Mouse (Mus musculus): ENCODE results near the gene Marveld3. TPM values are rescaled to one million over a fixed set of nuclear protein-coding genes. Genes with fewer than 3 reads are reported as not detected.
A peak's percentile ranks its signal among the peaks of the same experiment; 100 is the strongest.

Marveld3 gene
- polyA plus RNA-seq, 1 experiment from 2014 or later = 3.2 TPM

DNA sequence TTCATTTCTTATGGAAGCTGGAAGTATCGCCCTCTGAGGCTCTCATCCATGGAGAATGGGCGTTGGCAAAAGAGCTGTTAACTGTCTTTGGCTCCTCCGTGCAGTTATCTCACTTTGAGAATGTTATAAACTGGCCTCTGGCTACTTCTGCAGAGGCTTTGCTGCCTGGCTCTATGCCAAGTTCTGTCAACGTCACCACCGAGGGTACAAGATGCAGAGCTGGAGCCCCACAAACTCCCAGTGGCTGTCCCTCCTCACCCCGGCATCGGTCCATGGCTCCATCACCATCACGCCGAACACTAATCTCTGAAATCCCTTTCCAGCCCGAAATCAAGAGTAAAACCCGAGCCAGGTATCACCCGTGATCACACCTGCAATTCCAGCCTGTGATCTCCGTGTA lies 1.4 kb upstream of the Marveld3 start:
- H3K27me3 ChIP-seq (ENCODE audit: control insufficient read depth, insufficient read depth, low read length) = no peaks in the 10 kb centered on the region
- no peak overlapping the region for H3K27ac ChIP-seq (replicated peaks)
- ATAC-seq (ENCODE audit: low FRiP score, low TSS enrichment) (no peak), DNase-seq (ENCODE audit: low spot score) (no peak)
- 56% methylated on average over 13 of the region's 13 CpGs for WGBS
- no peak overlapping the region for H3K4me3 ChIP-seq (ENCODE audit: low read depth, low read length)
- H3K36me3 ChIP-seq (ENCODE audit: control insufficient read depth, insufficient read depth, low read length) = no peaks in the 10 kb centered on the region
- H3K9me3 ChIP-seq (ENCODE audit: control insufficient read depth, low read length) = no peaks in the 10 kb centered on the region
- H3K4me2 ChIP-seq (replicated peaks; ENCODE audit: low read depth) = no peak overlapping the region
- no peak overlapping the region for H3K9ac ChIP-seq (ENCODE audit: low read length)
- TF ChIP-seq CTCF (IDR thresholded peaks at IDR 0.05; ENCODE audit: low read depth) (no peak), EP300 (optimal IDR thresholded peaks at IDR 0.05) (no peak)
- no peaks in the 10 kb centered on the region for H3K4me1 ChIP-seq (replicated peaks; ENCODE audit: control insufficient read depth, insufficient read depth)

DNA sequence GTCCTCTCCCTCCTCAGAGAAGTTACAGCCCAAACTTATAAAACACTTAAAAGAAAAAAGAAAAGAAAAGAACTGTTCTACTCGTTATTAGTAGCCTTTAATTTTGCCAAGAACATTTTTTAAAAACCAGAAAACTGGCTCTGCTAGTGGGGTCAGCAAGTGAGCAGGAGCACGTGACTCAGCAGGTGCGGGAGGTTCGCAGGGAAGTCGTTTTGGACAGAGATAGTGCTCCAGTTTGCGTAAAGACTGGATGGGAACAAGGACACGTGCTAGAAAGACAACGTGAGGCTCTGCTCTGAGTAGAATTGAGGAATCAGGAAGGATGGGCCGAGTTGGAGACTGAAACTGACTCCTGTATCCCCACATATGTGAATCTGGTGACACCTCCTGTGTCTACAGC lies 893 bp upstream of the Marveld3 start:
- ATAC-seq (ENCODE audit: low FRiP score, low TSS enrichment) (no peak), DNase-seq (ENCODE audit: low spot score) (no peak)
- Histone ChIP-seq H3K4me2 (replicated peaks; ENCODE audit: low read depth) (no peak overlapping the region), H3K27ac (replicated peaks) (no peak overlapping the region), H3K27me3 (ENCODE audit: control insufficient read depth, insufficient read depth, low read length) (no peaks in the 10 kb centered on the region), H3K9ac (ENCODE audit: low read length) (no peak overlapping the region), H3K4me3 (ENCODE audit: low read depth, low read length) (no peak overlapping the region), H3K4me1 (replicated peaks; ENCODE audit: control insufficient read depth, insufficient read depth) (no peaks in the 10 kb centered on the region), H3K9me3 (ENCODE audit: control insufficient read depth, low read length) (no peaks in the 10 kb centered on the region), H3K36me3 (ENCODE audit: control insufficient read depth, insufficient read depth, low read length) (no peaks in the 10 kb centered on the region)
- WGBS = 68% methylated on average over 9 of the region's 9 CpGs
- TF ChIP-seq CTCF (IDR thresholded peaks at IDR 0.05; ENCODE audit: low read depth) (no peak), EP300 (optimal IDR thresholded peaks at IDR 0.05) (no peak)

DNA sequence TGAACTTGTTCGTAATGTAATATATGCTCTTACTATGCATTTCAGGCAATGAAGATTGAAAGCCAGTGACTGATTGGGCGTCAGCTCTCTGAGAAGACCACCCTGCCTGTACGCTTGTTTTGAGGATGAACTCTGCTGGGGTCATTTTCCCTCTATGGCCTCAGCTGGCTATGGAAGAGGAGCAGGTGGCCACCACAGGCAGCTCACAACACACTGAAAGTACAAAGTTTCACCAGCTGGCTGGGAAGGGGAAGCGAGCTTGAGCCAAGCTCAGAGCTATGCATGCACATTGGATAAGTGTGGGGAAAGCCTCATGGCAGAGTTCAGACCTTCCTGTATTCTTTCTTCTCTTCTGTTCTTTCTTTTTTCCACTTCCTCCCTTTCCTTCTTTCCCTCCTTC lies 2.9 kb downstream of the Marveld3 start:
- Histone ChIP-seq H3K4me3 (ENCODE audit: low read depth, low read length) (no peak overlapping the region), H3K36me3 (ENCODE audit: control insufficient read depth, insufficient read depth, low read length) (no peaks in the 10 kb centered on the region), H3K27ac (replicated peaks) (no peak overlapping the region), H3K9ac (ENCODE audit: low read length) (no peak overlapping the region), H3K4me2 (replicated peaks; ENCODE audit: low read depth) (no peak overlapping the region), H3K9me3 (ENCODE audit: control insufficient read depth, low read length) (no peaks in the 10 kb centered on the region), H3K27me3 (ENCODE audit: control insufficient read depth, insufficient read depth, low read length) (no peaks in the 10 kb centered on the region), H3K4me1 (replicated peaks; ENCODE audit: control insufficient read depth, insufficient read depth) (no peaks in the 10 kb centered on the region; the same call in 1 of the 2 replicates)
- DNase-seq (ENCODE audit: low spot score) (no peak), ATAC-seq (ENCODE audit: low FRiP score, low TSS enrichment) (no peak)
- no peak for TF ChIP-seq EP300 (optimal IDR thresholded peaks at IDR 0.05)
- TF ChIP-seq CTCF (IDR thresholded peaks at IDR 0.05; ENCODE audit: low read depth) = no peak
- 86% methylated on average over 4 of the region's 4 CpGs for WGBS

DNA sequence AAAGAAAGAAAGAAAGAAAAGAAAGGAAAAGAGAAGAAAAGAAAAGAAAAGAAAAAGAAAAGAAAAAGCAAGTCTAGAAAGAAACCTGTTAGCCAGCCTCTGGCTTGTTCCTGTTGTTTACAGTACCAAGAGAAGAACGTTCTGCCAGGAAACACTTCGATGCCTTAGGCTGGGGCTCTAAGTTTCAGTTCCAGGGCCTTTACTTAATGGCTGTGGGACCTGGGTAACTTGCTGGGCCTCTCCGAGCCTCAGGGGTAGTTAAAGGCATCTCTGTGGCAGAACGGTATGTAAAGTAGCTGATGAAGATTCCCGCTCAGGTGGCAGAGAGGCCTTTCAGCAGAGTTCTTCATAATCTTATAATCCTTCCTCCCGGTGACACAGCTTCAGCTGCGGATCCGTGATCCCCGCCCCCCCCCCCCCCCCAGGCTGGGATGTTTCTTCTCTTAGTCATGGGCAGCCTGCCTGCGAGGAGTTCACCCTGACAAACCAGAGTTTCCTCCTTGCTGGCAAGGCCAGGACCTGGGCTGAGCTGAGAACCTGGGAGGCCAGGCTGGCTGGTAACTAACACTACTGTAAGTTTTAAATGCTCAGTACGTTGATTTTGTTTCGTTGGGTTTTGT lies 3.9 kb downstream of the Marveld3 start:
- Histone ChIP-seq H3K4me3 (ENCODE audit: low read depth, low read length) (no peak overlapping the region), H3K36me3 (ENCODE audit: control insufficient read depth, insufficient read depth, low read length) (no peaks in the 10 kb centered on the region), H3K9ac (ENCODE audit: low read length) (no peak overlapping the region), H3K27ac (replicated peaks) (peak overlapping the region; percentile 76), H3K9me3 (ENCODE audit: control insufficient read depth, low read length) (no peaks in the 10 kb centered on the region), H3K27me3 (ENCODE audit: control insufficient read depth, insufficient read depth, low read length) (no peaks in the 10 kb centered on the region), H3K4me2 (replicated peaks; ENCODE audit: low read depth) (0 out of 2 replicates have a peak overlapping the region, but pooled peaks have one; percentile 27), H3K4me1 (replicated peaks; ENCODE audit: control insufficient read depth, insufficient read depth) (no peaks in the 10 kb centered on the region; the same call in 1 of the 2 replicates)
- DNase-seq (ENCODE audit: low spot score) (peak; percentile 62), ATAC-seq (ENCODE audit: low FRiP score, low TSS enrichment) (peak; percentile 43; the same call in 1 of the 2 replicates)
- WGBS = 17% methylated on average over 12 of the region's 12 CpGs
- peak; percentile 54 for TF ChIP-seq EP300 (optimal IDR thresholded peaks at IDR 0.05)
- TF ChIP-seq CTCF (IDR thresholded peaks at IDR 0.05; ENCODE audit: low read depth) = no peak

DNA sequence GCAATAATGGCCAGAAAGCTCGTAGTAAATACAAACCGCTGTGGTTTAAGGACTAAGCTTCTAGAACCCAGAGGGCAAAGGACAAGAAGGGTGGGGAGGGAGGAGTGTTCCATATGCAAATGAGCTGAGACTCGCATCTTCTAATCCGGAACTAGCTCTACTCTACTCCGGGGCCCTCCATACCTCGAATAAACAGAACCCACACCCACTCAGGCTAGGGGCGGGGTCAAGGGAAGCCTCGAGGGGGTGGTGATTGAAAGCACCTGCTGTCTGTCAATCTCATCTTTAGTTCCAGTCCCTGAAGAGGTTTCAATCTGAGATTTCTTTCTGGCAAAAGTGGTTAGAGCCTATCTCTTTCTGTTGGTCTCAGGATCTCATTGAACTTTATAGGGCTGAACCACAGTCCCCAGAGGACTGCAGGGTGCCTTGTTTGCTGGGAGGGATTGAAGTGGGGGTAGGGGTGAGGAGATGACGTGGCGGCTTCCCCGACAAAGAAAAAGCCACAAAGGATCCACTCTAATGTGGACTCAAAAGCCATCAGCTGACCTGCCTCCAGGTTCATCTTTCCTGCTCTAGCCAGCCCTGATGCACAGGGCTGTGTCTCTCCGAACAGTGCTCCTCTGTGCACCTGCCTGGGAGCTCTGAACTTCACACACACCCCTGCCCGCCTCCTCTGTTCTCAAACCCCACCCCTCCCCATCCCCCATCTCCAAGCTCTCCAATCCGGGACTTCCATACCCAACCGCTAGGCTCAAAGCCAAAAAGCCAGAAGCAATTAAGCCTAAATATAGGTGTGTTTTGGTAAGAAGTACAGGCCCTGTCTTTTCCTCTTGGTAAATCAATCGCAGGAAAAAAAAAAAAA lies 4.6 kb downstream of the Marveld3 start:
- 0 out of 2 replicates have a peak overlapping the region, but pooled peaks have one; percentile 8 for H3K4me2 ChIP-seq (replicated peaks; ENCODE audit: low read depth)
- no peaks in the 10 kb centered on the region for H3K36me3 ChIP-seq (ENCODE audit: control insufficient read depth, insufficient read depth, low read length)
- WGBS = 17% methylated on average over 16 of the region's 16 CpGs
- H3K4me1 ChIP-seq (replicated peaks; ENCODE audit: control insufficient read depth, insufficient read depth) = no peaks in the 10 kb centered on the region; the same call in 1 of the 2 replicates
- TF ChIP-seq EP300 (optimal IDR thresholded peaks at IDR 0.05) = no peak
- peak; percentile 62 for ATAC-seq (ENCODE audit: low FRiP score, low TSS enrichment)
- H3K27me3 ChIP-seq (ENCODE audit: control insufficient read depth, insufficient read depth, low read length) = no peaks in the 10 kb centered on the region
- 0 out of 2 replicates have a peak overlapping the region, but pooled peaks have one; percentile 35 for H3K27ac ChIP-seq (replicated peaks)
- H3K9me3 ChIP-seq (ENCODE audit: control insufficient read depth, low read length) = no peaks in the 10 kb centered on the region
- no peak overlapping the region for H3K4me3 ChIP-seq (ENCODE audit: low read depth, low read length)
- DNase-seq (ENCODE audit: low spot score) = peak; percentile 55
- no peak overlapping the region for H3K9ac ChIP-seq (ENCODE audit: low read length)

Measured in stomach, postnatal 0 days (tissue).